Mouse (Mus musculus): Measurements from ENCODE around the gene Akr1c21.

DNA sequence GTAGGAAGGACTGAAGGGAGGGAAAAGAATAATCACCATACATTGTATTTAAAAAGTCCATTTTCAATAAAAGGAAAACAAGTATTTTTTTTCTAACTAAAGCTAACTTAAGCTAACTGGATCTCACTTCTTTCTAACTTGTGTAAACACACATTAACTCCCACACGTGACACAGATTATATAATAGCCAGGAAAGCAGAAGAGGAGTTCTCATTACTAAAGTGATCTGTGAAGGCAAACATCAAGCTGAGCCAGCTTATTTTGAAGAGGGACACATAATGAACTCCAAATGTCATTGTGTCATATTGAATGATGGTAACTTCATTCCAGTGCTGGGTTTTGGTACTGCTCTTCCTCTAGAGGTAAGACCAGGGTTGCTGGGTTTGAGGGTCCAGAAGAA lies at the start of gene Akr1c21:
- TF ChIP-seq POLR2A (IDR thresholded peaks at IDR 0.05; ENCODE audit: insufficient read depth, low read length) (no peak), CTCF (IDR thresholded peaks at IDR 0.05; ENCODE audit: low read depth, low read length) (no peak), EP300 (IDR thresholded peaks at IDR 0.05; ENCODE audit: insufficient read depth, low read depth, low read length) (no peak)
